Mouse (Mus musculus) E14TG2a.4 (cell line): Measurements from ENCODE around the gene Cfap206.
"Not testable (repeated sequence)": the region's sequence is repeated elsewhere in the genome, so short reads cannot be mapped to it uniquely, and the experiment has no call there.

Source experiments
- CTCF ChIP-seq: conservative IDR thresholded peaks from 2 replicates; pipeline ENCODE4 v1.5.1; 2014; ENCODE audit warnings: low read length
- POU5F1 ChIP-seq: IDR thresholded peaks from 2 replicates; pipeline ENCODE4 v1.6.1; 2014; ENCODE audit warnings: low read length, borderline replicate concordance

DNA sequence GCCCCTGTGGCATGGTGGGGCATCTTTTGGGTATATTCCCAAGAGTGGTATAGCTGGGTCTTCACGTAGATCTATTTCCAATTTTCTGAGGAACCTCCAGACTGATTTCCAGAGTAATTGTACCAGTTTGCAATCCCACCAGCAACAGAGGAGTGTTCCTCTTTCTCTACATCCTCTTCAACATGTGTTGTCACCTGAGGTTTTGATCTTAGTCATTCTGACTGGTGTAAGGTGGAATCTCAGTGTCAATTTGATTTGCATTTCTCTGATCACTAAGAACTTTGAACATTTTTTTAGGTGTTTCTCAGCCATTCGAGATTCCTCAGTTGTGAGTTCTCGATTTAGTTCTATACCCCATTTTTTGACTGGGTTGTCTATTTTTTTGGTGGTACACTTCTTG is 4.3 kb downstream of the Cfap206 start:
- not testable (repeated sequence) for TF ChIP-seq CTCF, POU5F1
